Mouse (Mus musculus): Measurements from ENCODE around the gene Chd4.

The Chd4 gene

GRCm38 (mm10) chr6:125146148-125146547 lies 50.4 kb downstream of the Chd4 start:
- TF ChIP-seq GATA4 (IDR thresholded peaks at IDR 0.05; ENCODE audit: insufficient replicate concordance, low read length), result no peak

- TF ChIP-seq GATA4 (IDR thresholded peaks at IDR 0.05; ENCODE audit: insufficient replicate concordance, low read length), result no peak
Observed at GRCm38 (mm10) chr6:125146797-125147196, 51.0 kb downstream of the Chd4 start.

DNA sequence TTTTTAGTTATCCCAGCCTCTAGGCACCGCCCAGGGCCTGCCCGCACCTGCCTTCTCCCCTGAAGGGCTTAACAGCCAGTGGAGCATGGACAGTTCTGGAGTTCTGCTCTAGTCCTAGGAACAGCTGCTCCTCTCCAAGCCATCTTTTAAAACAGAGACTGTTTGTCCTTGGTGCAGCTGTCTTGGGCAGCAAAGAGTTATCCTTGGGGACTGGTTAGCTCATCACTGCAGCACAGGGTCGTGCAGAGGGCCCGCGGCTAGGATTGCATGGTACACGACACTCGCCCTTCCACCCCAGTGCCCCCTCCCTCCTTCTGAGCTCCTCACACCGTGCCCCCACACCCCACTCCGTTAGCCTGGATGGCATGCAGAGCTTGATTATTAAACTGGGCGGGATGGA lies 51.5 kb downstream of the Chd4 start:
- no peak for TF ChIP-seq GATA4 (IDR thresholded peaks at IDR 0.05; ENCODE audit: insufficient replicate concordance, low read length)

- peak; percentile 95; the same call in 1 of the 2 replicates for TF ChIP-seq GATA4 (IDR thresholded peaks at IDR 0.05; ENCODE audit: insufficient replicate concordance, low read length)
Observed at GRCm38 (mm10) chr6:125148251-125148925, 52.6 kb downstream of the Chd4 start.

- no peak for TF ChIP-seq GATA4 (IDR thresholded peaks at IDR 0.05; ENCODE audit: insufficient replicate concordance, low read length)
Observed at GRCm38 (mm10) chr6:125148926-125149568, 53.3 kb downstream of the Chd4 start.

GRCm38 (mm10) chr6:125149569-125149950 lies 53.8 kb downstream of the Chd4 start:
- TF ChIP-seq GATA4 (IDR thresholded peaks at IDR 0.05; ENCODE audit: insufficient replicate concordance, low read length), result no peak

GRCm38 (mm10) chr6:125152212-125153017 lies 56.6 kb downstream of the Chd4 start:
- no peak for TF ChIP-seq GATA4 (IDR thresholded peaks at IDR 0.05; ENCODE audit: insufficient replicate concordance, low read length)

DNA sequence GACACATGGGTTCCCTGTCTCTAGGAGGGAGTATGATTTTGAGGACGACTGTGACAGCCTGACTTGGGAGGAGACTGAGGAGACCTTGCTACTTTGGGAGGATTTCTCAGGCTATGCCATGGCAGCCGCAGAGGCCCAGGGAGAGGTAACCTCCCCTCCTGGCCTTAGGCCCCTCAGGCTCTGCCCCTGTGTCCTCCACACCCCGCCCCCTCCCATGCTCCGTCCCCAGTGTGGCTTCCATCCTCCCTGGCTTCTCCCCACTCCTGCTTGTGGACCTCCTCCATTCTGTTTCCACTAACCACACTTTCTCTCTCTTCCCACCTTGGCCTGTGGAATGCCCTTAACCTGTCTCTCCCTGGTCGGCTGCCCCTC lies 57.2 kb downstream of the Chd4 start:
- no peak for TF ChIP-seq GATA4 (IDR thresholded peaks at IDR 0.05; ENCODE audit: insufficient replicate concordance, low read length)

DNA sequence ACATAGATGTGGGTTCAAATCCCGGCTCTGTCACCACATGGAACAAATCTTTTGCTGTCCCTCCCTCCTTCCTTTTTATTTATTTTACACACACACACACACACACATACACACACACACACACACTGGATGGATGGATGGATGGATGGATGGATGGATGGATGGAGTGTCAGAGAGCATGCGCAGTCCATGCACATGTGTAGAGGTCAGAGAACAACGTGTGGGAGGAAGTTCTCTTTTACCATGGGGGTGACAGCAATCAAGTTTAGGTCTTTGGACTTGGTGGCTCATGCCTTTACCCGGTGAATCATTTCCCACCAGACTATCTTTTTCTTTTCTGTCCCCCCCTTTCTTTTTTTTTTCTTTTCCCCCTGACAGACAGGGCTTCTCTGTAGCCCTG lies 57.9 kb downstream of the Chd4 start:
- TF ChIP-seq GATA4 (IDR thresholded peaks at IDR 0.05; ENCODE audit: insufficient replicate concordance, low read length), result no peak

DNA sequence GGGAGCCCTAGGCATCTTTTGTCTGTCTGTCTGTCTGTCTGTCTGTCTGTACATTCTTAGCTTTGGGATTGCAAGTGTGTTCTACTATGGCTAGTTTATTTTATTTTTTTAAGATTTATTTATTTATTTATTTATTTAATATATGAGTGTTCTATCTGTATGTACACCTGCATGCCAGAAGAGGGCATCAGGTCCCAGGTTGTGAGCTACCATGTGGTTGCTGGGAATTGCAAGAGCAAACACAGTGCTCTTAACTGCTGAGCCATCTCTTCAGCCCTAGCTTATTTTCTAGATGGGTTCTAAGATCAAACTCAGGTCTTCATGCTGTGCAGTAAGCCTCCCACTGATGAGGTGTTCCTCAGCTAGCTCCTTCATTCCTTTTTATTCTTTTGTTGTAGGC lies 58.8 kb downstream of the Chd4 start:
- TF ChIP-seq GATA4 (IDR thresholded peaks at IDR 0.05; ENCODE audit: insufficient replicate concordance, low read length), result no peak

DNA sequence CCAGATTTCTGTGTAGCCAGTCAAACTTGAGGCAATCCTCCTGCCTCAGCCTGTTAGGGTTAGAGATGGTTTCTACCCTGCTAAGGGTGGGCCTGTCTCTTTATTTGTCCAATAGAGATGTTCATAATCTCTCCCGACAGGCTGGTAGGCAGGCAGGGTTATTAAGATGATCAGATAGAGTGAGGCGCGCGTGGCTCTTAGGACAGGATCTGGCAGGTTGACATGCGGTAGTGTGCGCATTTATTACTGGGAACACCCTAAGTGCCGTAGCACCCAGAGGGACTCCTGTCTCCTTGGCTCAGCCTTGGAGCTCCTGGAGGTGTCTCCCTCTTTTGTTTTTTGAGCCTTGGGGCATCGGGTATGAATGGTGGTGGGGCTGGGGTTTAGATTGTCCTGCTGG lies 59.5 kb downstream of the Chd4 start:
- no peak for TF ChIP-seq GATA4 (IDR thresholded peaks at IDR 0.05; ENCODE audit: insufficient replicate concordance, low read length)

GRCm38 (mm10) chr6:125156491-125156890 lies 60.7 kb downstream of the Chd4 start:
- no peak for TF ChIP-seq GATA4 (IDR thresholded peaks at IDR 0.05; ENCODE audit: insufficient replicate concordance, low read length)

DNA sequence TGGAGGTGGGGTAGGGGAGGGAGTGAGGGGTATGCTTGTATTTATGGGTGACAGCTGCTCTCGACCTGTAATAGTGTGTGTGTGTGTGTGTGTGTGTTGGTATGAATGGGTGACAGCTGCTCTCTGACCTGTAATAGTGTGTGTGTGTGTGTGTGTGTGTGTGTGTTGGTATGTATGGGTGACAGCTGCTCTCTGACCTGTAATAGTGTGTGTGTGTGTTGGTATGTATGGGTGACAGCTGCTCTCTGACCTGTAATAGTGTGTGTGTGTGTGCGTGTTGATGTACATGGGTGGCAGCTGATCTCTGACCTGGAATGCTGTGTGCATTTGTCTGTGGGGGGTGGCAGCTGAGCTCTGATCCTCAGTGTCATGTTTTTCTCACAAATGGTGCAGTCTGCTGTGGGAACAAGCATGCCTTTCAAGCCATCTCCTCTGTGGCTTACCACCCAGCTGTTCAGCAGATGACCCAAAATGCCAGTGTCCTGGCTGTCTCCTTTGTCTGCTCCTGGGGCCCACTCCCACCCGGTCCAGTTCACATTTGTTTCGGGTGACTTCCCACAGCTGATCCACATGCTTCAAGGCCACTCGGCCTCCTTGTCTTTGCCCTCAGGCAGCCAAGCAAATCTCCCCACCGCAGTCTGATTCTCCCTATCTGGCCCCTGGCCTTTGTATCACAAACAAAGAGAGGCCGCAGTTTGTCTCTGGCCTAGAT lies 61.3 kb downstream of the Chd4 start:
- no peak for TF ChIP-seq GATA4 (IDR thresholded peaks at IDR 0.05; ENCODE audit: insufficient replicate concordance, low read length)

DNA sequence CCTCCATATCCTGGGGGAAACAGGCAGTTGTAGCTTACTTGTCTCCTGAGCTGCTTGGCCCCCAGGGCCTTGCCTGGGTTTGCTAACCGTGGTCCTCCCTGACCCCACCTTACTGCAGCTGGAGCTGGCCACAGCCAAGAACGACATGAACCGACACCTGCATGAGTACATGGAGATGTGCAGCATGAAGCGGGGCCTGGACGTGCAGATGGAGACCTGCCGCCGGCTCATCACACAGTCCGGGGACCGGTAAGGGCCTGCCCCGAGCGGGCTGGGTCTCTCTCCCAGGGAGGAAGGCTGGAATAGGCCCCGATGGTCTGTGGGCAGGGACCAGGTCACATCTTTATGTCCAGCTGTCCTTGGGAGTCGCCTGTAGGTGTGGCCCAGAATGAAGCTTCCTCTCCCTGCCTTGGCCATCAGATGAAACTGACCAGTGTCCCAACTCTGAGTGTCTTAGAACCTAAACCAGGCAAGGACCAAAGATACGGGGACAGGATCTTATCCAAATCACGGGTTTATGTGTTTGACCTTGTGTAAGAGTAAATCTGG lies 63.2 kb downstream of the Chd4 start:
- TF ChIP-seq GATA4 (IDR thresholded peaks at IDR 0.05; ENCODE audit: insufficient replicate concordance, low read length), result no peak

Data from liver, adult (tissue).